Mouse (Mus musculus) embryonic fibroblast, embryonic 13.5 days (primary cell): Measurements from ENCODE around the gene Celf2. TPM values are rescaled to one million over a fixed set of nuclear protein-coding genes. Genes with fewer than 3 reads are reported as not detected.
A peak's percentile ranks its signal among the peaks of the same experiment; 100 is the strongest.

Experiments used
- H3K27ac ChIP-seq: 2 replicates; pipeline ENCODE4 v1.5.1; 2012; ENCODE audit warnings: low read length, control low read depth, inconsistent platforms; ENCODE audit not compliant: insufficient read depth
- H3K4me1 ChIP-seq: 2 replicates; pipeline ENCODE4 v1.6.1; 2011; ENCODE audit warnings: low read length; ENCODE audit not compliant: control insufficient read depth, insufficient read depth
- H3K4me3 ChIP-seq: 2 replicates; pipeline ENCODE4 v1.5.1; 2011; ENCODE audit warnings: mild to moderate bottlenecking, control low read depth, low read length; ENCODE audit not compliant: insufficient read depth
- CTCF ChIP-seq: IDR thresholded peaks from 2 replicates; pipeline ENCODE4 v1.5.1; 2011; ENCODE audit warnings: mild to moderate bottlenecking, control low read depth, low read length, moderate library complexity, borderline replicate concordance; ENCODE audit not compliant: insufficient read depth
- POLR2A ChIP-seq: IDR thresholded peaks from 2 replicates; pipeline ENCODE4 v1.6.1; 2011; ENCODE audit warnings: low read depth, mild to moderate bottlenecking, control low read depth, low read length, moderate library complexity
- polyA plus RNA-seq: library from polyadenylated mRNA; stranded (reverse); fragments of >200 nt; gene quantifications from 2 replicates; pipeline ENCODE4 v1.2.4, GENCODE M21; 2011; ENCODE audit warnings: low read depth; ENCODE audit not compliant: missing spikeins, insufficient read length

Gene Celf2
- polyA plus RNA-seq, 1 experiment, result 36.6 TPM

DNA sequence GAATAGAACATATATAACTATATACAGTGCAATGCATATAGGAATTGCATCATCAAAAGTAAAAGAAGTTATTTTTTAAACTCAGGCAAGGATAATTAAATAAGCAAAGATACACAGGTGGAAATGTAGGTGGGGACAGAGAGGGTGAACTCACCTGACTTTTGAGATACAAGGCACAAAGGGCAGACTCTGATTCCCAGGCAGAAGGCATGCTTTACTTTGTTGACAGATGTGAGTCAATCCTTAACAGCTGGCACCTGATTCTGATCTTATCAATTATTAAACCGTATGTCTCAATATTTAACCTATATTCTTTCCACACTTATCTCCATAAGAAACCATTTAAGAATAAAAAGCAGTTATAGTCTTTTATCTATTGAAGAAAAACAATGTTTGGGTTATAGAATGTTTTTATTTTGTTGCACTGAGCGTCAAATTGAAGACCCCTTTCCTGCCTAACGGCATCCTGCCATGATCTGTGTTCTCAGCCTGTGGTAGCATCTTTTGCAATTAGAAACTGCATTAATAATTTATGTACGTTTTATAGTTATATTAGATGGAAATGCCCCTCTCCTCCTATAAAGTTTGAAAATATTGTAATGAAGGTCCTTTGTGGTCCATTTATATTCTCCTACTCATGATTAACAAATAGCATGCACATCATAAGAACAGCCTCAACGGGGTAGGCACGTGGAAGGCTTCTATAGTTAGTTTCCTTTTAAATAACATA is 491.8 kb downstream of the Celf2 start:
- H3K27ac ChIP-seq, result no peak overlapping the region
- H3K4me1 ChIP-seq, result 0 out of 2 replicates have a peak, but pooled peaks cover 2% of the 10 kb centered on the region
- TF ChIP-seq CTCF (no peak), POLR2A (no peak)
- no peak overlapping the region for H3K4me3 ChIP-seq

GRCm38 (mm10) chr2:7013126-7013525 is 496.2 kb downstream of the Celf2 start:
- H3K4me1 ChIP-seq, result 0 out of 2 replicates have a peak, but pooled peaks cover 2% of the 10 kb centered on the region
- no peak overlapping the region for H3K4me3 ChIP-seq
- TF ChIP-seq POLR2A (no peak), CTCF (no peak)
- H3K27ac ChIP-seq, result peak overlapping the region; percentile 49; the same call in 1 of the 2 replicates

GRCm38 (mm10) chr2:7006816-7007215 is 502.5 kb downstream of the Celf2 start:
- no peak for TF ChIP-seq CTCF
- no peak for TF ChIP-seq POLR2A
- H3K27ac ChIP-seq, result no peak overlapping the region
- H3K4me1 ChIP-seq, result 0 out of 2 replicates have a peak, but pooled peaks cover 3% of the 10 kb centered on the region
- no peak overlapping the region for H3K4me3 ChIP-seq

DNA sequence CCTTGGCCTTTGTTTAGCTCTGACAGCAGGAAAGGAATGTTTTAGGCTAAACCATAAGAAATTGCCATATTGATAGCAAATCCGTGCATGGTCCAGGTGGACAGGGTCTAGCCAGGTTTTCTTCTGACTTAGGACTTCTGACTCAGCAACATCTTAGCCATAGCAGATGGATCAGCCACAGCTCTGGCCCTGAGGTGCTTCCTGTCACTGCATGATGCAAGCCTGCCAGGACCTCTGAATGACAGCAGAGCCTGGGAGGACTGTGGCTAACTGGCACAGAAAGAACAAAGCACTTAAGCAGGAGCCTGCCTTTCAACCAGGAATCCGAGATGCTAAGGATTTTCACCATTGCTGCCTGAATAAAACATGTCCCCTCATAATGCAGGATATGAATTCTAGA is 507.4 kb downstream of the Celf2 start:
- Histone ChIP-seq H3K4me1 (0 out of 2 replicates have a peak, but pooled peaks cover 3% of the 10 kb centered on the region), H3K4me3 (no peak overlapping the region), H3K27ac (no peak overlapping the region)
- no peak for TF ChIP-seq POLR2A
- no peak for TF ChIP-seq CTCF

- TF ChIP-seq POLR2A, result no peak
- TF ChIP-seq CTCF, result no peak
- H3K27ac ChIP-seq, result no peak overlapping the region
- no peak overlapping the region for H3K4me3 ChIP-seq
- no peaks in the 10 kb centered on the region for H3K4me1 ChIP-seq
Observed at GRCm38 (mm10) chr2:6991010-6991421, 518.3 kb downstream of the Celf2 start.

DNA sequence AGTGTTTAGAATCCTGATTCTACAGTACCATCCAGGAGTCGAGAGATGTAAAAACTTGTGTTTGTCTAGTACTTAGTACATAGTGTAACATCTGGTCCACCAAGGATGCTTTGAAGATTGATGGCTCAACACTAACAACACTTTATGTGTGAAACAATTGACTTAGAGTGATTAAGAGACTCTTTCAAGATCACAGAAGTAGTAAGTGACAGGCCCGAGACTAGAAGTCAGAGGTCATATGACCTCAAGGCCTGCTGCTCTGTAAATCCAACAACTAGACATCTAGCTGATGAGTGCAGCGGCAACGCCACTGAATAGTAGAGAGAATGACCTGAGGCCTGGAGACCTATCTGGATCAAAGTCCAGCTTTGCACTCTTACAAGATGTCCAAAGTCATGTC is 523.7 kb downstream of the Celf2 start:
- H3K27ac ChIP-seq, result no peak overlapping the region
- H3K4me1 ChIP-seq, result no peaks in the 10 kb centered on the region
- H3K4me3 ChIP-seq, result no peak overlapping the region
- TF ChIP-seq POLR2A, result no peak
- TF ChIP-seq CTCF, result no peak

GRCm38 (mm10) chr2:6983902-6984301 is 525.5 kb downstream of the Celf2 start:
- H3K27ac ChIP-seq, result no peak overlapping the region
- no peaks in the 10 kb centered on the region for H3K4me1 ChIP-seq
- TF ChIP-seq CTCF, result no peak
- H3K4me3 ChIP-seq, result no peak overlapping the region

GRCm38 (mm10) chr2:6976300-6976699 is 533.1 kb downstream of the Celf2 start:
- Histone ChIP-seq H3K4me1 (no peaks in the 10 kb centered on the region), H3K4me3 (no peak overlapping the region), H3K27ac (no peak overlapping the region)
- TF ChIP-seq CTCF (no peak), POLR2A (no peak)

GRCm38 (mm10) chr2:6969228-6969627 is 540.1 kb downstream of the Celf2 start:
- Histone ChIP-seq H3K4me1 (no peaks in the 10 kb centered on the region), H3K27ac (no peak overlapping the region), H3K4me3 (no peak overlapping the region)
- TF ChIP-seq POLR2A, result no peak
- no peak for TF ChIP-seq CTCF

GRCm38 (mm10) chr2:6965243-6965642 is 544.1 kb downstream of the Celf2 start:
- no peak overlapping the region for H3K4me3 ChIP-seq

More at GRCm38 (mm10) chr2:6965243-6965642, 544.1 kb downstream of the Celf2 start:
- no peak for TF ChIP-seq CTCF
- TF ChIP-seq POLR2A, result no peak
- Histone ChIP-seq H3K4me1 (no peaks in the 10 kb centered on the region), H3K27ac (no peak overlapping the region)
